Mouse (Mus musculus): Measurements from ENCODE around the gene Mamstr. TPM values are rescaled to one million over a fixed set of nuclear protein-coding genes. Genes with fewer than 3 reads are reported as not detected.

Gene Mamstr
- 20.0 and 21.4 TPM in 2 replicates for polyA plus RNA-seq (2015; fragmentation: Nextera tagmentation; extraction: Ambion mirVana)

DNA sequence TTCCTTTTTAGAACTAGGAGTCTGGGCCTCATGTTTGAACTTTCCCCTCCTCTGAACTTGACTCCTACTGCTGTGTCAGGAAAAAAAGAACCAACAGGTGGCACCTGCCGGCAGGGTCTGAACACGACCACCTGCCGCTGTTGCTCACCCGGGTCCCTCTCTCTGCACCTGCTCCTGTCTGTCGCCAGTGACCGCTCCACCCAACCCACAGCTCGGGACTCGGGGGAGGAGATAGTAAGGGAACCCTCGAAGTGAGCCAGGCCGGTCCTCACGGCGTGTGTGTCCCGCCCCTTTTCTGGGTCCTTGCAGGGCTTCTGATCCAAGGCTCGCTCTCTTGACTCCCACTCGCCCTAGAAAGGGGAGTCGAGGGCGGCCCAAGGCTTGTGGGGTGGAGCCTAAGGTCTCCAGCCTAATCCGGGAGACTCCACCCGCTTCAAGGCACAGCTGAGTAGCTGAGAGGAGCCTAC lies at the start of gene Mamstr:
TSS of gene Mamstr (plus strand) at position 417 of the 467 bp plus-strand sequence.
- Histone ChIP-seq H3K9ac (no peak within 1 kb of the TSS), H3K4me1 (peaks cover 65% of the 10 kb centered on the region), H3K27ac (replicated peaks) (peak within 1 kb of the TSS; percentile 83), H3K4me3 (replicated peaks) (peak within 1 kb of the TSS; percentile 13), H3K4me2 (replicated peaks) (peak within 1 kb of the TSS; percentile 72), H3K9me3 (replicated peaks) (no peaks in the 10 kb centered on the region), H3K36me3 (peaks cover 14% of the 10 kb centered on the region; the same call in 1 of the 2 replicates), H3K27me3 (no peaks in the 10 kb centered on the region)
- no peak for ATAC-seq (ENCODE audit: insufficient number of reproducible peaks, low FRiP score, low TSS enrichment, low read depth)
- 17% methylated on average over 19 of the region's 19 CpGs for WGBS

DNA sequence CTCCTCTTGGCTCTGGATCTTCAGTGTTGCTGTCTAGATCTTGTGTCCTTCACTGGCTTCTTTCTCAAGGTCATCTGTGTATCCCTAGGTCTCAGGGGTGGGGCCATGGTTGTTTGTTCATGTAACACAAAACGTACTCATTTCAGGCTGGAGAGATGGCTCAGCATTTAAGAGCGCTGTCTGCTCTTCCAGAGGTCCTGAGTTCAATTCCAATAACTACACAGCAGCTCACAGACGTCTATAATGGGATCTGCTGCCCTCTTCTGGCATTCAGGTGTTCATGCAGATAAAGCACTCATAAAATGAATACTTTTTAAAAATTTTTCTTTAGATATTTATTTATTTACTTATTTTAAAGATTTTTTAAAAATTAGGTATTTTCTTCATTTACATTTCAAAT lies 48.9 kb upstream of the Mamstr start:
- no peak overlapping the region for H3K27ac ChIP-seq (replicated peaks)
- no peak for ATAC-seq (ENCODE audit: insufficient number of reproducible peaks, low FRiP score, low TSS enrichment, low read depth)
- no peaks in the 10 kb centered on the region for H3K9me3 ChIP-seq (replicated peaks)
- H3K27me3 ChIP-seq = no peaks in the 10 kb centered on the region
- H3K4me3 ChIP-seq (replicated peaks) = no peak overlapping the region
- peaks cover 11% of the 10 kb centered on the region for H3K4me1 ChIP-seq
- H3K4me2 ChIP-seq (replicated peaks) = no peak overlapping the region
- H3K9ac ChIP-seq = no peak overlapping the region
- peaks cover 13% of the 10 kb centered on the region for H3K36me3 ChIP-seq
- 64% methylated on average over 3 of the region's 3 CpGs for WGBS

DNA sequence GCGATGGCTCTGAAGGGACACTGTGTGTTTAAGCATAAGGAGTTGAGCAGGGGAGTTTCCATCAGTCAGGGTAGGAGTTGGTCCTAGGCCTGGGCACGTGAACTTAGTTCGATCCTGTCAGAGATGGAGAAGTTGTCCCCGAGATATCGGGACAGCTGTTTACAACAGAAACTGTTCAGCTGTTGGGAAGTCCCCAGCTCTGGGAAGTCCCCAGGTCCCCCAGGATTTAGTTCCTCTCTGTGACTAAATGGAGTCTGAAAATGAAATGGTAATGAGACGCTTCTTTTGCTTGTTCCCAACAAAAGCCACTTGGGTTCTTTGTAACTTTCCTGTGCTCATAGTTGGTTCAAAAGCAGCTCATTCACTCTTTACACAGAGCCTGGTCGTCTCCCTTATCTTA lies 47.9 kb upstream of the Mamstr start:
- H3K4me2 ChIP-seq (replicated peaks) = no peak overlapping the region
- 75% methylated on average over 7 of the region's 7 CpGs for WGBS
- H3K36me3 ChIP-seq = 0 out of 2 replicates have a peak, but pooled peaks cover 9% of the 10 kb centered on the region
- no peaks in the 10 kb centered on the region for H3K27me3 ChIP-seq
- no peaks in the 10 kb centered on the region for H3K9me3 ChIP-seq (replicated peaks)
- H3K9ac ChIP-seq = no peak overlapping the region
- ATAC-seq (ENCODE audit: insufficient number of reproducible peaks, low FRiP score, low TSS enrichment, low read depth) = no peak
- no peak overlapping the region for H3K4me3 ChIP-seq (replicated peaks)
- H3K27ac ChIP-seq (replicated peaks) = no peak overlapping the region
- H3K4me1 ChIP-seq = peaks cover 11% of the 10 kb centered on the region

DNA sequence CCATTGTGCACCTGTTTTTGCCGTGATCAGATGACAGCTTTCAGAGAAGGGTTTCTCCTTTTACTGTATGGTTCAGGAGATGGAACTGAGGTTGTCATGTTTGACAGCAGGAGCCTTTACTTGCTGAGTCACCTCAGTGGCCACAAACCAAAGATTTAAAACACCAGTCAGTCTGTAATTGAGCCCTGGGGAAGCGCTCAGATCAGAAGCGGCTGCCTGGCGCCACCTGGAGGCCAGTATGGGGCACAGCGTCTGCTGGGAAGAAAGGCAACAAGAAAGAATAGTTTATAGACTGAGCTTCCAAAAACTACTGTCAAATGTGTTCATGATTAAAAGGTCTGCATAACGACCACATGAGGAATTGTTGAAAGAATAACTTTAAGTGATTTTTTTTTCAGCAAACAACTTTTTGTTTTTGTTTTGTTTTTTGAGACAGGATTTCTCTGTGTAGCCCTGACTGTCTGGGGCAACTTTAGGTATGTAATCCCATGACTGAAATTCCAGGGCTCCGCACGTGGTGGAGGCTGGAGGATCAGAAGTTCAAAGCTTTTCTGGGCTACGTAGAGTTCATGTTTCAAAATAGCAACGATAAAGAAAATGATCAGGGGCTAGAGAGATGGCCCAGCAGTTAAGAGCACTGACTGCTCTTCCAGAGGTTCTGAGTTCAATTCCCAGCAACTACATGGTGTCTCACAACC lies 46.5 kb upstream of the Mamstr start:
- Histone ChIP-seq H3K9ac (no peak overlapping the region), H3K27ac (replicated peaks) (no peak overlapping the region), H3K4me1 (peaks cover 11% of the 10 kb centered on the region), H3K36me3 (0 out of 2 replicates have a peak, but pooled peaks cover under 1% of the 10 kb centered on the region), H3K4me2 (replicated peaks) (no peak overlapping the region), H3K9me3 (replicated peaks) (no peaks in the 10 kb centered on the region), H3K27me3 (no peaks in the 10 kb centered on the region), H3K4me3 (replicated peaks) (no peak overlapping the region)
- WGBS = 10% methylated on average over 10 of the region's 10 CpGs
- no peak for ATAC-seq (ENCODE audit: insufficient number of reproducible peaks, low FRiP score, low TSS enrichment, low read depth)

DNA sequence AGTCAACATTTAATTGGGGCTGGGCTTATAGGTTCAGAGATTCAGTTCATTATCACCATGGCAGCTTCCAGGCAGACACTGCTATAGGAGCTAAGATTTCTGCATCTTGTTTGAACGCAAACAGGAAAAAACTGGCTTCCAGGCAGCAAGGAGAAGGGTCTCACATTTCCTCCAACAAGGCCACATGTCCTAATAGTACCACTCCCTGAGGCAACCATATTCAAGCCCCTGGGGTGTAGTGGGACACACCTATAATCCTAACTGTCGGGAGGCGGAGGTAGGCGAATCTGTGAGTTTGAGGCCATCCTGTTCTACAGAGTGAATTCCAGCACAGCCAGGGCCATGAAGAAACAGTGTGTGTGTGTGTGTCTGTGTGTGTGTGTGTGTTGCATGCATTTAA lies 44.6 kb upstream of the Mamstr start:
- Histone ChIP-seq H3K9me3 (replicated peaks) (no peaks in the 10 kb centered on the region), H3K27me3 (no peaks in the 10 kb centered on the region), H3K9ac (no peak overlapping the region), H3K27ac (replicated peaks) (no peak overlapping the region), H3K36me3 (no peaks in the 10 kb centered on the region), H3K4me2 (replicated peaks) (no peak overlapping the region), H3K4me3 (replicated peaks) (no peak overlapping the region), H3K4me1 (peaks cover 6% of the 10 kb centered on the region; the same call in 1 of the 2 replicates)
- WGBS = 67% methylated on average over 4 of the region's 4 CpGs
- no peak for ATAC-seq (ENCODE audit: insufficient number of reproducible peaks, low FRiP score, low TSS enrichment, low read depth)

DNA sequence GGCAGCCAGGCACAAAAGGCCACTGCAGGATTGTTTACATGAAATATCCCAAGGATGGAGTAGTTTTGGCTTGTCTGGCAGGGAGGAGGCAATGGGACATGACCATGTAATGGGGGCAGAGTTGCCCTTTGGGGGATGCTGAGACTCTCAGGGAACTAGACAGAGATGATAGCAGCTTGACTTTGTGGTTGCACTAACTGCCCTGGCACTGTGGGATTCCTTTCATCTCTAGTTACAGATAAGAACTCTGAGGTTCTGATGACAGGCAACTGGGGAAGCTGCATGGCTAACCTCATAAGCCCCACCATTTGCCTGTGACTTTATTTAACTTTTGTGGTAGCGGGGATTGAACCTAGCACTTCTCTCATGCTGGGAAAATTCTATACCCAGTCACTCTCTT lies 43.7 kb upstream of the Mamstr start:
- no peaks in the 10 kb centered on the region for H3K9me3 ChIP-seq (replicated peaks)

DNA sequence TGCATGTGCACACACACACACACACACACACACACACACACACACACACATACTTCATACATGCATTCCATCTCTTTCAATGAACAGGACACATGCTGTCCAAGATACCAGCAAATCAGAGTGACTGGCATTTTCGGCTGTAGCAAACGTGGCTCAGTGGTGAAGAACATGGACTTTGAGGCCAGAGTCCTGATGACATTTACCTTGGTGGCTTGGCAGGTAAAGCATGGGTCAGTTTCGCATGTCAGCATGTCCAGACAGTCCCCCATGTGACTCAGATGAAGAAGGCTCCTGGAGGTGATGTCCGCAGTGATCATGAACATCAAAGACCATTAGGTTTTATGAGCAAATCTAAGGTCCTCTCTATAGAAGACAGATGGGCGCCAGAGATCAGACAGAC lies 42.8 kb upstream of the Mamstr start:
- H3K9ac ChIP-seq = no peak overlapping the region
- H3K4me1 ChIP-seq = peaks cover 6% of the 10 kb centered on the region; the same call in 1 of the 2 replicates
- no peak for ATAC-seq (ENCODE audit: insufficient number of reproducible peaks, low FRiP score, low TSS enrichment, low read depth)
- no peaks in the 10 kb centered on the region for H3K27me3 ChIP-seq
- no peaks in the 10 kb centered on the region for H3K36me3 ChIP-seq
- 84% methylated on average over 5 of the region's 5 CpGs for WGBS
- no peak overlapping the region for H3K4me3 ChIP-seq (replicated peaks)
- H3K27ac ChIP-seq (replicated peaks) = no peak overlapping the region
- H3K4me2 ChIP-seq (replicated peaks) = no peak overlapping the region
- H3K9me3 ChIP-seq (replicated peaks) = no peaks in the 10 kb centered on the region

More for the DNA sequence above, 43.7 kb upstream of the Mamstr start:
- WGBS = 90% methylated on average over 1 of the region's 1 CpGs
- H3K27me3 ChIP-seq = no peaks in the 10 kb centered on the region
- H3K4me3 ChIP-seq (replicated peaks) = no peak overlapping the region
- no peak overlapping the region for H3K27ac ChIP-seq (replicated peaks)
- no peak overlapping the region for H3K4me2 ChIP-seq (replicated peaks)
- no peak for ATAC-seq (ENCODE audit: insufficient number of reproducible peaks, low FRiP score, low TSS enrichment, low read depth)
- no peak overlapping the region for H3K9ac ChIP-seq
- no peaks in the 10 kb centered on the region for H3K36me3 ChIP-seq
- H3K4me1 ChIP-seq = peaks cover 6% of the 10 kb centered on the region; the same call in 1 of the 2 replicates

DNA sequence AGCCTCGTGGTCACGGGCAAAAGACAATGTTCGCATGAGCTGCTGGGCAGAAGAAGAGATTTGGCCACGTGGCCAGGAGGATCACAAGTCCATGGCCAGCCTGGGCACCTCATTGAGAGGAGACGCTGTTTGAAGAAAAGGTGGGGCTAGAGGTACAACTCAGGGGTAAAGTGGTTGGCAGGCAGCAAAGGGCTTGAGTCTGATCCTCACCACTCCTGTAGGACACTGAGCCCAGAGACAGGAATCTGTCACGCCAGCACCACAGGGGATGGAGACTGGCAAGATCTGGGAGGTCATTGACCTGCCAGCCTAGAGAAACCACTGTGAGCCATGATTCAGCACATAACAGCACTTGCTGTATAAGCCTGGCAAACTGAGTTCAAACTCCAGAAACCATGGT lies 42.2 kb upstream of the Mamstr start:
- H3K27ac ChIP-seq (replicated peaks) = no peak overlapping the region
- no peak overlapping the region for H3K4me2 ChIP-seq (replicated peaks)
- peaks cover 6% of the 10 kb centered on the region; the same call in 1 of the 2 replicates for H3K4me1 ChIP-seq
- no peak overlapping the region for H3K9ac ChIP-seq
- H3K27me3 ChIP-seq = no peaks in the 10 kb centered on the region
- H3K36me3 ChIP-seq = no peaks in the 10 kb centered on the region
- WGBS = 90% methylated on average over 6 of the region's 6 CpGs
- H3K9me3 ChIP-seq (replicated peaks) = no peaks in the 10 kb centered on the region
- no peak overlapping the region for H3K4me3 ChIP-seq (replicated peaks)
- no peak for ATAC-seq (ENCODE audit: insufficient number of reproducible peaks, low FRiP score, low TSS enrichment, low read depth)

DNA sequence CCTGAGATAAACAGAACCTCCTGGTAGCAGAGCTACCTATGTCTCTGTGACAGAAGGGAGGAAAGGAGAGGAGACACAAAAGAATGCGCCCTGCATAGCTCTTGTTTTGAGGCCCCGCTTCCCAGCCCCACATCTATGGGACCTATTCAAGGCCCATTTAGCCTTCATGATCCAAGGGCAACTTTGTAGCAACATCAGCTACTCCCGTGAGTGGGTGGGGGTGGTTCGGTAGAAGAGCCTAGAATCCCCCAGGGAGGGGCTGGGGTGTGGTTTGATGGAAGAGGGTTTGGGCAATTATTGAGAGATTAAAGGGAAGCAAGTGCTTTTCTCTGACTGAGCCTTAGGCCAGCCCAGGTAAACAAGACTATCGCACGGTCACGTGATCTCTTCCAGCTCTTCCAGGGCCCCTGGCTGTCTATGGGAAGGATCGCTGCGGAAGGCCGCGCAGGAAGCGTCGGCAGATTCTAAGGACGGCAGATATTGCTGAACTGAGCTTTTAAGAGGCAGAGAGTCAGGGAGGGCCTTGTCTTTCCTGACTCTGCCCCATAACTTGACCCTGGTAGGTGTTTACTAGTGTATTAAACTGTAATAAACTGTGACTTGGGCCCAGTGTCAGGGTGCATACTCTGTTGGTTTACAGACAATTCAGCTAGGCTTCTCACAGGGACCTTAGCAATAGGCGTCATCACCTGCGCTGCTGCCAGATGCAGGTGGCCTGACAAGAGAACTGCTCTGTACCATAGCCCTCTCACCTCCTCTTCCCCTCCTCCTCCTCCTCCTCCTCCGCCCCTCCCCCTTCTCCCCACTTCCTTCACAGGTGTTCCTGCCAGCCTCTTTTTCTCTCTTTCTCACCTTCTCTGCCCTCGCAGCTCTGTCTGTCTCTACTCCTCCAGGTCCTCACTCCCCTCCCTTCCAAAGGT lies 40.6 kb upstream of the Mamstr start:
- H3K27me3 ChIP-seq = no peaks in the 10 kb centered on the region
- H3K4me2 ChIP-seq (replicated peaks) = no peak overlapping the region
- no peaks in the 10 kb centered on the region for H3K9me3 ChIP-seq (replicated peaks)
- 35% methylated on average over 18 of the region's 18 CpGs for WGBS
- no peak overlapping the region for H3K27ac ChIP-seq (replicated peaks)
- no peak overlapping the region for H3K4me3 ChIP-seq (replicated peaks)
- no peaks in the 10 kb centered on the region for H3K36me3 ChIP-seq
- ATAC-seq (ENCODE audit: insufficient number of reproducible peaks, low FRiP score, low TSS enrichment, low read depth) = no peak
- H3K4me1 ChIP-seq = peaks cover 6% of the 10 kb centered on the region; the same call in 1 of the 2 replicates
- H3K9ac ChIP-seq = no peak overlapping the region

DNA sequence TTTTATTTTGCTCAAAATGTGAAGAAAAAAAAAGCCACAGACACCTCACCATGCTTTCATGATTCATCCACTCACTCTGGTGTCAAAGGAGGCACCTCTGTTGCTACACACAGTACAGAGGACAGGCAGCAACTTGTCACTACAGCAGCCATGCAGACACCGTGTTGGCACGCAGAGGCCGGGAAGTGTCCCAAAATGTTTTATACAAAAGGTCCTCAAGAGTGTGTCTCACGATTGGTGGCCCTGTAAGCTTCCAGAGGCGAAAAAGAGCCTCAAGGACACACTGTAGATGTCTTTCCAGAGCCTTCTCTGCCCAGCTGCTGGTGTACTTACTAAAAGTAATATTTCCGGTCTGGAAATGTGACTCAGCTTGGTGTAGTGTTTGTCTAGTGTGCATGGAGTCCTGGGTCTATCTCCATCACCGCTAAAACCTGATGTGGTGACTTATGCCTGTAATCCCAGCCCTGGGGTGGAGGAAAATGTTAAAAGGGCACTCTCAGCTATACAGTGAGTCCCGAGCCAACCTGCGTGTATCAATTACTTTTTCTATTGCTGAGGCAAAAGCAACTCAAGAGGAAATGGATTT lies 34.0 kb upstream of the Mamstr start:
- H3K9me3 ChIP-seq (replicated peaks) = no peaks in the 10 kb centered on the region
- H3K27me3 ChIP-seq = no peaks in the 10 kb centered on the region
- WGBS = 56% methylated on average over 9 of the region's 9 CpGs
- peak overlapping the region; percentile 58; the same call in 1 of the 2 replicates for H3K27ac ChIP-seq (replicated peaks)
- no peaks in the 10 kb centered on the region for H3K36me3 ChIP-seq
- no peaks in the 10 kb centered on the region for H3K4me1 ChIP-seq
- ATAC-seq (ENCODE audit: insufficient number of reproducible peaks, low FRiP score, low TSS enrichment, low read depth) = no peak; the same call in 1 of the 2 replicates
- H3K4me3 ChIP-seq (replicated peaks) = no peak overlapping the region
- H3K4me2 ChIP-seq (replicated peaks) = no peak overlapping the region
- no peak overlapping the region for H3K9ac ChIP-seq

DNA sequence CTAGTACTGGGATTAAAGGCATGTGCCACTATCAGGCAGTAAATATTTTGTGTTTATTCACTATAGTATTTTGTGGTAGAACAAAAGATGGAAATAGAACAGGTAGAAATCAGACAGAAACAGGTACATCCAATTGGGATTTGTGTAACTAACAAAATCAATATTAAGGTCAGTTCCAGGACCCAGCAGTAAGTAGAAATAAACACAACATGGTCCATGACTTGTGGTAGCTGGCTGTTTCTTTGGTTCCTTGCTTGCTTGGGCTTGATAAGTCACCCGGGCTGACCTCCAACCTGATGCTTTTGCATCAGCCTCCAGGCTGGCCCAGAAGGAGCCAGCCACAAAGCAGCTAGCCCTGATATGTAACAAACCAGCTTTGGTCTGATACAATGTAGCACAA lies 30.3 kb upstream of the Mamstr start:
- no peaks in the 10 kb centered on the region for H3K36me3 ChIP-seq
- no peak overlapping the region for H3K4me2 ChIP-seq (replicated peaks)
- H3K27me3 ChIP-seq = no peaks in the 10 kb centered on the region
- H3K9me3 ChIP-seq (replicated peaks) = no peaks in the 10 kb centered on the region
- H3K9ac ChIP-seq = no peak overlapping the region
- H3K27ac ChIP-seq (replicated peaks) = no peak overlapping the region
- 0 out of 2 replicates have a peak, but pooled peaks cover under 1% of the 10 kb centered on the region for H3K4me1 ChIP-seq
- no peak overlapping the region for H3K4me3 ChIP-seq (replicated peaks)
- no peak for ATAC-seq (ENCODE audit: insufficient number of reproducible peaks, low FRiP score, low TSS enrichment, low read depth)
- 58% methylated on average over 1 of the region's 1 CpGs for WGBS
